Mouse (Mus musculus) heart, adult 2 months (tissue): ENCODE measurements around the gene Clec2e. TPM values are rescaled to one million over a fixed set of nuclear protein-coding genes. Genes with fewer than 3 reads are reported as not detected.
"Not testable (repeated sequence)": the region's sequence is repeated elsewhere in the genome, so short reads cannot be mapped to it uniquely, and the experiment has no call there.

Experiments used
- DNase-seq, 2 experiments: peaks; one replicate each; pipeline ENCODE4 v3.0.0; 2021
- H3K27ac ChIP-seq: fragments of 200-600 bp; 2 replicates; pipeline ENCODE4 v1.8.1; 2022
- H3K27me3 ChIP-seq: fragments of 200-500 bp; 2 replicates; pipeline ENCODE4 v1.6.1; 2012; ENCODE audit warnings: mild to moderate bottlenecking, low read length, inconsistent platforms, mixed read lengths; ENCODE audit not compliant: control insufficient read depth, insufficient read depth
- H3K36me3 ChIP-seq: fragments of 200-500 bp; 2 replicates; pipeline ENCODE4 v1.6.1; 2012; ENCODE audit warnings: low read length, inconsistent platforms; ENCODE audit not compliant: control insufficient read depth, insufficient read depth
- H3K4me1 ChIP-seq: fragments of 200-500 bp; 2 replicates; pipeline ENCODE4 v1.6.1; 2011; ENCODE audit warnings: low read length; ENCODE audit not compliant: control insufficient read depth, insufficient read depth
- H3K4me3 ChIP-seq: fragments of 200-600 bp; 2 replicates; pipeline ENCODE4 v1.8.1; 2022
- H3K79me2 ChIP-seq: fragments of 200-500 bp; replicated peaks from 2 replicates; pipeline ENCODE4 v1.6.1; 2012; ENCODE audit warnings: mild to moderate bottlenecking, inconsistent platforms, low read length, moderate library complexity, mixed read lengths; ENCODE audit not compliant: control insufficient read depth, insufficient read depth
- H3K9ac ChIP-seq: fragments of 200-500 bp; 2 replicates; pipeline ENCODE4 v1.6.1; 2012; ENCODE audit warnings: low read depth, mild to moderate bottlenecking, control low read depth, inconsistent platforms, low read length, mixed read lengths
- CTCF ChIP-seq: fragments of 200-600 bp; IDR thresholded peaks from 2 replicates; pipeline ENCODE4 v1.8.1; 2022; ENCODE audit warnings: antibody characterized with exemption, mild to moderate bottlenecking, moderate library complexity
- EP300 ChIP-seq: fragments of 200-500 bp; IDR thresholded peaks from 2 replicates; pipeline ENCODE4 v1.6.1; 2011; ENCODE audit warnings: low read depth, low read length, control low read depth; ENCODE audit not compliant: insufficient read depth
- POLR2A ChIP-seq: fragments of 200-500 bp; IDR thresholded peaks from 2 replicates; pipeline ENCODE4 v1.6.1; 2011; ENCODE audit warnings: mild to moderate bottlenecking, low read depth, low read length, control low read depth; ENCODE audit not compliant: insufficient read depth
- WGBS: fragments of 180-500 bp; shearing (Covaris S2); methylation state at CpG from one replicate; pipeline ENCODE4 v1.1.7; 2018; 5-methylcytosine and 5-hydroxymethylcytosine counted together
- intact Hi-C: fragments of 180-260 bp; cut with DNase I; formaldehyde crosslinking; loops from one replicate; pipeline ENCODE4 v1.15.1; 2025
- long read RNA-seq: library from polyadenylated mRNA; stranded (forward); transcript quantifications from one replicate; pipeline ENCODE4 v2.0.0, GENCODE M21; 2021
- polyA plus RNA-seq: library from polyadenylated mRNA; depleted of rRNA; stranded (reverse); fragments of >200 nt; gene quantifications from 2 replicates; pipeline ENCODE4 v1.2.3, GENCODE M21; 2012; rRNA removed
- total RNA-seq, 2 experiments: library from RNA; stranded (reverse); gene quantifications; 2 replicates each; pipeline ENCODE4 v1.2.3; 2021

The Clec2e gene
- total RNA-seq (under 1 TPM in 1 of 2 experiments, not detected in 1; 0.26 TPM), polyA plus RNA-seq (0.06 and 0.10 TPM in 2 replicates)
- long read RNA-seq = 0 reads

DNA sequence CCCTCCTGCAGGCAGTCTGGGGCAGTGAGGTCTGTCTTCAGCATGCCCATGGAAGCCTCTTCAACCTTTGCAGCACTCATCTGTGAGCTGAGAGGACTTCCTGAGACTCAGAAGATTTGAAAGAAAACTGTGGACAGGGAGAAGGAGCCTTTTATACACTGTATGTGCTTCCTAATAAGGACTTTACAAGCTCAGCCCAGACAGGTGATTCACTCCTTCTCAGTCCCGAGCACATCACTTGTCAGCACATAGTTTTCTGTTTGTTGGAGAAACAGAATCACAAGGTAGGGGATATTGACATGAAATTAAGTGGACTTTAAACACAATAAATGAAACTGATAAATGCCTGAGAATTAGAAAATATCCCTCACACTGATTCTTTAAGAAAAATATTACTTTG is at the start of gene Clec2e:
Clec2e (minus strand) TSS at position 120 of the 400 bp plus-strand sequence.
- intact Hi-C loops, H3K9ac ChIP-seq: not testable (repeated sequence)
- WGBS = 59% methylated on average over 1 of the region's 1 CpGs

DNA sequence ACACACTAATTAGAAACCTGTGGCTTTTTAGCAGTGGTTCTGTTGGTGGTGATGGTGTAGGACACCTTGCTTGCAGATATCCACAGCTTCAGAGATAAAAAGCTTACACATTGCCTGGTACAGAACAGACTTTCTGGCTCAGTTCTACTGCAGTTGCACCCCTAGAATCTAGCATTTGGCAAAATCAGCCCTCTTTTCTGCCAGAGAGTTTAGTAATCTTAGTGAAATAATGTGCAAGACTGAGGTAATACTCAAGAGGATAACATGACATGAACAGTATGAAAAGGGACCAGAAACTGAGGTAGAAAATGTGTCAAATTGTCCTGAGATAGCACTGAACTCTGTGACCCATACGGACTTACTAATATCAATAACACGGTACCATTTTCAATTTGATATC is 46.1 kb upstream of the Clec2e start:
- Histone ChIP-seq H3K27me3 (no peaks in the 10 kb centered on the region), H3K9ac (no peak overlapping the region), H3K4me1 (no peaks in the 10 kb centered on the region), H3K79me2 (no peaks in the 10 kb centered on the region), H3K27ac (no peak overlapping the region; the same call in 1 of the 2 replicates), H3K36me3 (no peaks in the 10 kb centered on the region), H3K4me3 (no peak overlapping the region)
- WGBS = 89% methylated on average over 2 of the region's 2 CpGs
- TF ChIP-seq CTCF (no peak), EP300 (no peak), POLR2A (no peak)
- intact Hi-C loops = no loop called here
- no peak for DNase-seq

More for the DNA sequence above, at the start of gene Clec2e:
- DNase-seq, H3K27me3 ChIP-seq, H3K79me2 ChIP-seq, H3K27ac ChIP-seq, H3K4me3 ChIP-seq: not testable (repeated sequence)
- Histone ChIP-seq H3K4me1 (peaks cover 10% of the 10 kb centered on the region), H3K36me3 (peaks cover 17% of the 10 kb centered on the region)

DNA sequence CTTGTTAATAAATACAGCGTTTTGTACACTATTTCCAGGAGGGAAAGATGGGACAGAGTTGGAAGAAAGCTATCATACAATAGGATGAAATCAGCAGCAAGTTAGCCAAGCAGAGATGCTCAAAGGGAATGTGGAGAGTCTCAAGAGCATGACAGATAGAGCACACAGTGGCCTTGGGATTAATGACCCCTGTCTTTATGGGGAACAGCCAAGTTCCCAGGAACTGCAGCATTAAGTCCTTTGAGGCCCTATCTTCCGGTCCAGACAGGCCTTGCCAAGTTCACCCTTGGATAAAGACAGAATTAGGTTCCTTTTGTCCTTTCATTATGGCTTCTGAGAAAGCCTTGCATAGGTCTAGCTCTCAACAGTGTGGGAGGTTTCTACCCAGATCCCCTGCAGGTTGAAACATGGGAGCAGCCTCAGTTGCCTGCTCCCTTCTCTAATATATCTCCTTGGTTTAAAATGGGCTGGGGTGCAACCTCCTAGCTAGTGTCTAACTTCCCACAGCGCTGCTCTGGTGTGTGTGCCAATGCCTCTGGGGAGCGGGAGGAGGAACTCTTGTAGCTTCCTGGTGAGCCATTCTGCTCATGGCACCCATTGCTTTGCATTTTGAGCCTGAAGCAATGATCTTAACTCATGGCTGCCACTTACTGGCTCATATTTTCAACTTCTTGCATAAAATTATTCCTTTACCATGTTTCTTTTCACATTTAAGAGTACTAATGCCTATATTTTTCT is 32.1 kb upstream of the Clec2e start:
- intact Hi-C loops = loop anchor here (5.0 kb wide), 1 partner anchor 45 kb away; no protein-coding TSS in a partner anchor
- TF ChIP-seq POLR2A = no peak
- no peak for TF ChIP-seq CTCF
- no peak for TF ChIP-seq EP300
- Histone ChIP-seq H3K9ac (no peak overlapping the region), H3K4me3 (no peak overlapping the region), H3K79me2 (no peaks in the 10 kb centered on the region), H3K27ac (peak overlapping the region; percentile 28; the same call in 1 of the 2 replicates), H3K36me3 (peaks cover 7% of the 10 kb centered on the region), H3K27me3 (no peaks in the 10 kb centered on the region), H3K4me1 (peaks cover 6% of the 10 kb centered on the region)
- WGBS = 60% methylated on average over 4 of the region's 4 CpGs
- no peak for DNase-seq

DNA sequence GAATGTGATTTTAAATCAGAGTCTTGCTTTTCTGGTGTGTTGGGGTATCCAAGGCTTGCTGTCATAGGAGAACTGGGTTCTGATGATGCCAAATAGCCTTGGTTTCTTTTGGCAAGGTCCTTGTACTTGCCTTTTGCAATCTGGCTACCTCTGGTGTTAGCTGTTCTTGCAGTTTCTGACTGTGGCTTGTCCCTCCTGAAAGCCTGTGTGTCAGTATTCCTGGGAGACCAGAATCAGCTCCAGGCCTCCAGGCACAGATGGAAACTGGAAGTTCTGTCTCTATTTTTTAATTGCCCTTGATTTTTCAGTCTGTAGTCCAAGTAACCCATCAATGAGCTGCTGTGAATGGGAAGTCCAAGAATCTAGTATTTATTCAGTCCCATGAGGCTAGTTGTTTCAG is 26.1 kb upstream of the Clec2e start:
- no peak overlapping the region for H3K9ac ChIP-seq
- H3K27me3 ChIP-seq = no peaks in the 10 kb centered on the region
- H3K79me2 ChIP-seq = no peaks in the 10 kb centered on the region
- H3K36me3 ChIP-seq = peaks cover 8% of the 10 kb centered on the region
- H3K4me3 ChIP-seq = no peak overlapping the region
- intact Hi-C loops = loop anchor here (10.0 kb wide), 1 partner anchor 512 kb away; no protein-coding TSS in a partner anchor
- no peak for DNase-seq
- peaks cover 3% of the 10 kb centered on the region for H3K4me1 ChIP-seq
- H3K27ac ChIP-seq = no peak overlapping the region
- TF ChIP-seq EP300 (no peak), POLR2A (no peak), CTCF (no peak)

DNA sequence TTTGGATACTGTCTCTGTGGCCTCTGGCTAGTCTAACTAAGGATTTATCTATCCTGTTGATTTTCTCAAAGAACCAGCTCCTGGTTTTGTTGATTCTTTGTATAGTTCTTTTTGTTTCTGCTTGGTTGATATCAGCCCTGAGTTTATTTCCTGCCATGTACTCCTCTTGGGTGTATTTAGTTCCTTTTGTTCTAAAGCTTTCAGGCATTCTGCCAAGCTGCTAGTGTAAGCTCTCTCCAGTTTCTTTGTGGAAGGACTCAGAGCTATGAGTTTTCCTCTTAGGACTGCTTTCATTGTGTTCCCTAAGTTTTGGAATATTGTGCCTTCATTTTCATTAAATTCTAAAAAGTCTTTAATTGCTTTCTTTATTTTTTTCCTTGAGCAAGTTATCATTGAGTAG is 23.8 kb upstream of the Clec2e start:
- not testable (repeated sequence) for DNase-seq, H3K27me3 ChIP-seq, H3K36me3 ChIP-seq, H3K4me3 ChIP-seq, H3K79me2 ChIP-seq, H3K9ac ChIP-seq, H3K4me1 ChIP-seq
- intact Hi-C loops = loop anchor here (10.0 kb wide), 1 partner anchor 510 kb away; no protein-coding TSS in a partner anchor
- H3K27ac ChIP-seq = peak overlapping the region; percentile 30; the same call in 1 of the 2 replicates

DNA sequence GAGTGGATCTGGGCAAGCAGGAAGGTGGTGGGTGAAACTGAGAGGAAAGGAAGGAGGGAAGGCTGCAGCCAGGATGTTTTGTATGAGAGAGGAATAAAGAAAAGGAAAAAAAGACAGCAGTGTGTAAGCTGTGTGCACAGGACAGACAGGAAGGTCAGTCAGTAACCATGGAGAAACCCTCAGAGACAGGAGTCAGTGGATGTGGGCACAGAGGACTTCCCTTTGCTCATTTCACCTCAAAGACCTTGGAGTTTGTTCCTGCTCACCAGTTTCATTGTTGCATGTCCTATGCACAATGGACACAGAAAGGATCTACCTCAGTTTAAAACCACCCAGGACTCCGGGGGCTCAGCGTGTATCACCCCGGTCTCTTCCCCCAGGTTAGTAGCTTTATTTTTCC is 15.5 kb upstream of the Clec2e start:
- intact Hi-C loops = no loop called here
- TF ChIP-seq POLR2A (no peak), EP300 (no peak), CTCF (no peak)

DNA sequence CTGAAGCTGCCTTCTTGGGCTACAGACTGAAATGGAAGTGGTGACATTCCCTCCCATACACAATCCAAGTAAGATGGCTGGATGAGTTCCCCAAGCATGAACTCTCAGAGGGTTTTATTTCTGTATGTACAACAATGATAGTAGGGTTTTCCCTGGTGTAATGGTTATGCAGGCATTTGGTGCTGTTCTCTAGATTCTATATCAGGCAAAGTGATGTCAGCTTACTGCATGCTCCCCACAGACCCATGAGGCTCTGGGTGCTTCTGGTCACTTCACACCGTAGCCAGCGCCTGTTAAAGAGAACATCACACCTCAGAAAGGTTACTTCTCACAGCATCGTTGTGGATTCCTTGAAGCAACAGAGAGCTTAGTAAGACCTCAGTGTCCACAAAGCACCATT is 13.5 kb upstream of the Clec2e start:
- H3K27ac ChIP-seq, H3K4me3 ChIP-seq, H3K79me2 ChIP-seq, intact Hi-C loops, H3K27me3 ChIP-seq, DNase-seq, H3K4me1 ChIP-seq, H3K9ac ChIP-seq, H3K36me3 ChIP-seq: not testable (repeated sequence)
- 75% methylated on average over 3 of the region's 3 CpGs for whole genome bisulfite sequencing

More for the DNA sequence above, 15.5 kb upstream of the Clec2e start:
- H3K4me1 ChIP-seq = peaks cover 11% of the 10 kb centered on the region
- 93% methylated on average over 3 of the region's 3 CpGs for WGBS
- H3K36me3 ChIP-seq = peaks cover 3% of the 10 kb centered on the region; the same call in 1 of the 2 replicates
- no peak overlapping the region for H3K4me3 ChIP-seq
- no peaks in the 10 kb centered on the region for H3K27me3 ChIP-seq
- no peak overlapping the region for H3K27ac ChIP-seq
- no peak for DNase-seq
- H3K79me2 ChIP-seq = no peaks in the 10 kb centered on the region
- H3K9ac ChIP-seq = no peak overlapping the region
